Mouse (Mus musculus) forebrain, embryonic 14.5 days (tissue): ENCODE results near the gene Dlg2. TPM values are rescaled to one million over a fixed set of nuclear protein-coding genes. Genes with fewer than 3 reads are reported as not detected.

Experiments used
- ATAC-seq: fragments of 200-750 bp; cut with Nextera tagmentation; 2 replicates; pipeline ENCODE4 v1.8.0; 2017; ENCODE audit warnings: mild to moderate bottlenecking, moderate library complexity
- DNase-seq: peaks from one replicate; pipeline ENCODE4 v3.0.0-alpha.2; 2015; ENCODE audit warnings: low spot score
- H3K27ac ChIP-seq: fragments of 300-500 bp; sonication (generic); 2 replicates; pipeline ENCODE4 v1.5.1; 2014; ENCODE audit warnings: low read depth, mild to moderate bottlenecking, control low read depth, low read length, moderate library complexity
- H3K27me3 ChIP-seq: fragments of 300-500 bp; sonication (generic); replicated peaks from 2 replicates; pipeline ENCODE4 v1.6.1; 2014; ENCODE audit warnings: low read length, control low read depth, mixed read lengths; ENCODE audit not compliant: control insufficient read depth, insufficient read depth
- H3K36me3 ChIP-seq: fragments of 300-500 bp; sonication (generic); 2 replicates; pipeline ENCODE4 v1.6.1; 2014; ENCODE audit warnings: low read length, control low read depth; ENCODE audit not compliant: control insufficient read depth, insufficient read depth
- H3K4me1 ChIP-seq: fragments of 300-500 bp; sonication (generic); 2 replicates; pipeline ENCODE4 v1.6.1; 2014; ENCODE audit warnings: antibody characterized with exemption, low read length, control low read depth; ENCODE audit not compliant: control insufficient read depth, insufficient read depth
- H3K4me2 ChIP-seq: fragments of 300-500 bp; sonication (generic); 2 replicates; pipeline ENCODE4 v1.6.1; 2014; ENCODE audit warnings: mild to moderate bottlenecking, control low read depth, low read length
- H3K4me3 ChIP-seq: fragments of 300-500 bp; sonication (generic); 2 replicates; pipeline ENCODE4 v1.5.1; 2014; ENCODE audit warnings: low read depth, low read length, control low read depth
- H3K9ac ChIP-seq: fragments of 300-500 bp; sonication (generic); 2 replicates; pipeline ENCODE4 v1.6.1; 2014; ENCODE audit warnings: mild to moderate bottlenecking, low read length, control low read depth, moderate library complexity
- H3K9me3 ChIP-seq: fragments of 300-500 bp; sonication (generic); replicated peaks from 2 replicates; pipeline ENCODE4 v1.6.1; 2016; ENCODE audit warnings: low read length, control low read depth, mixed read lengths; ENCODE audit not compliant: control insufficient read depth
- WGBS: fragments of 180-500 bp; shearing (Covaris S2); extraction: QIAGEN DNeasy Blood & Tissue Kit; methylation state at CpG from one replicate; pipeline ENCODE4 v1.1.7; 2014; 5-methylcytosine and 5-hydroxymethylcytosine counted together
- polyA plus RNA-seq: library from polyadenylated mRNA; unstranded; fragments of >200 nt; fragmentation: Nextera tagmentation; extraction: Ambion mirVana; gene quantifications from 2 replicates; pipeline ENCODE4 v1.2.1, GENCODE M21; 2014

Dlg2 gene
- polyA plus RNA-seq, 1 experiment from 2014 or later, result 17.9 TPM

DNA sequence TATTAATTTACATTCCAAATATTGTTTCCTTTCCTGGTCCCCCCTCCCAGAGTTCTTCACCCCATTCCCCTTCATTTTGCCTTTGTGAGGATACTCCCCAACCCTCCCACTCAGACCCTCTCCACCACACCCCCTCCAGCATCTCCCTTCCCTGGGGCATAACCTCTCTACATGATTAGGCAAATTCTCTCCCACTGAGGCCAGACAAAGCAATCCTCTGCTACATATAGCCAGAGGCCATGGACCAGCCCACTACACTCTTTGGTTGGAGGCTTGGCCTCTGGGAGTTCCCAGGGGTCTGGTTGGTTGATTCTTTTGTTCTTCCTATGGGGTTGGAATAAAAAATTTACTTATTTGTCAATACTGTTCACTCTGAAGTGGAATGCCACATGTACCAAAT lies 505.6 kb downstream of the Dlg2 start:
- ATAC-seq (no peak), DNase-seq (no peak)
- Histone ChIP-seq H3K36me3 (no peaks in the 10 kb centered on the region), H3K4me3 (no peak overlapping the region), H3K9ac (no peak overlapping the region), H3K27me3 (no peaks in the 10 kb centered on the region), H3K4me2 (no peak overlapping the region), H3K9me3 (no peaks in the 10 kb centered on the region), H3K4me1 (no peaks in the 10 kb centered on the region), H3K27ac (no peak overlapping the region)

DNA sequence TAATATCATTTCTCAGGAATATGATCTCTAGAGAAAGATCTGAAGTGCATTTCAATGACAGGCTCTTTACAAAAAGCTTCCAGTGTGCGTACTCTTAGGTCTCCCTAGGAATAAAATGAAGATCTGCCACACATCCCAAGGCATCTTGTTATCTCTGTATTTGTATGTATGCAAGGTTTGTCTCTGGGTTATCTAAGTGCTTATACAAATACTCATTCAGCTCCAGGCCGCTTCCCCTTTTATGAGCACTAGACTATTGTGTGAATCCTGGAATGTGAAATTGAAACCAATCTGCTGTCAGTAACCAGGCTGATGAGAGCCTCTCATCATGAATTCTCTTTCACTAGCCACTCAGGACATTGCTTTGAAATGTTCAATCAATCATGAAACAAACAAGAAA lies 534.2 kb downstream of the Dlg2 start:
- no peak overlapping the region for H3K9ac ChIP-seq
- ATAC-seq, result no peak
- WGBS, result 76% methylated on average over 2 of the region's 2 CpGs
- no peaks in the 10 kb centered on the region for H3K36me3 ChIP-seq
- peak; percentile 5 for DNase-seq
- no peaks in the 10 kb centered on the region for H3K9me3 ChIP-seq
- H3K27me3 ChIP-seq, result no peaks in the 10 kb centered on the region
- H3K27ac ChIP-seq, result no peak overlapping the region
- H3K4me1 ChIP-seq, result no peaks in the 10 kb centered on the region
- no peak overlapping the region for H3K4me3 ChIP-seq
- H3K4me2 ChIP-seq, result no peak overlapping the region

DNA sequence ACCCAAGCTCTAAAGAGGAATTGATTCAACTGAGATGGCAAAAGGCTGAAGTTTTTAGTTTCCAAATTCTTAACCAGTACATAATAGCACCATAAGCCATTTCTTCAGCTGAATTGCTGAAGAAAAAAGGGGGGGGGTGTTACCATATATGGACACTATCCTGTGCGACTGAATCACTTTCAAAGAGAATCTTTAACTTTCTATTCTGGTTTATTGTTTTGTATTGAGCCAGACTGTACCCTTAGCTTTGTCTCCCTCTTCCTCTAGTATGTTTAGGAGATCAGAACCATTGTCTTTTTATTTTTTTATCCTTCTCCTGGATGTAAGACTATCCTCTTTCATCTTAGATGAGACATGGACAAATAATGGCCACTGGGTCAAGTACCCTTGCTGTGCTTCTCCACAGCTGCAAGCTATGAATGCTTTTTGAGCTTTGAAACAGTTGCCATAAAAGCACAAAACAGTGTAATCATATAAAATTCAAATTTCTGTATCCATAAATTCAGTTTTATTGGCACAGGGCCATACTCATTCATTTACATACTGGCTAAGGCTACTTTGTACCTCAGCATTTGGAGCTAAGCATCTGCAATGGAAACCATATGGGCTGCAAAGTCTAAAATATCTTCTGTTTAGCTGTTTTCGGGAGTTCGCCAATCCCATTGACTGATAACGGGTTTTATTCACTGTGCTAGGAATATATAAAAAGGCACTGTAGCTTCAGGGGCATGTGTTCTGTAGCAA lies 568.7 kb downstream of the Dlg2 start:
- peak; percentile 75; the same call in 1 of the 2 replicates for ATAC-seq
- 75% methylated on average over 4 of the region's 4 CpGs for WGBS
- Histone ChIP-seq H3K27ac (no peak overlapping the region), H3K9me3 (no peaks in the 10 kb centered on the region), H3K9ac (no peak overlapping the region), H3K27me3 (no peaks in the 10 kb centered on the region), H3K4me1 (no peaks in the 10 kb centered on the region), H3K4me2 (no peak overlapping the region), H3K4me3 (no peak overlapping the region), H3K36me3 (no peaks in the 10 kb centered on the region)
- peak; percentile 72 for DNase-seq

DNA sequence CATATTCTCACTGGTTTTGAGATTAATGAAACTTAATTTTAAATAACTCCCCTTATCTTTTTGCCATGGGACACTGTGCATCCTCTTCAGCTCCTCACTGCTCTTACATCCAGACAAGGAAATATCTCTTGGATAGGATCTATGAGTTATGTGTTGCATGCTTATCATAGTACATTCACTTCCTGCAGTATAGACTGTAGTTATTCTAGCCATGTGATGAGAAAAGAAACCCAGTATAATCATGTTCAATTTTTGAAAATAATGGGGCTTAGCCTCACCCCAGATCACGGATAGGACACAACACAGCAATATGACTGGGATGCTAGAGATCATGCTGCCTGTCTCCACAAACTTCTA lies 569.2 kb downstream of the Dlg2 start:
- Histone ChIP-seq H3K4me3 (no peak overlapping the region), H3K36me3 (no peaks in the 10 kb centered on the region), H3K27me3 (no peaks in the 10 kb centered on the region), H3K4me1 (no peaks in the 10 kb centered on the region), H3K9me3 (no peaks in the 10 kb centered on the region), H3K9ac (no peak overlapping the region), H3K27ac (no peak overlapping the region), H3K4me2 (no peak overlapping the region)
- DNase-seq (no peak), ATAC-seq (no peak; the same call in 1 of the 2 replicates)
- WGBS, result 90% methylated on average over 1 of the region's 1 CpGs

DNA sequence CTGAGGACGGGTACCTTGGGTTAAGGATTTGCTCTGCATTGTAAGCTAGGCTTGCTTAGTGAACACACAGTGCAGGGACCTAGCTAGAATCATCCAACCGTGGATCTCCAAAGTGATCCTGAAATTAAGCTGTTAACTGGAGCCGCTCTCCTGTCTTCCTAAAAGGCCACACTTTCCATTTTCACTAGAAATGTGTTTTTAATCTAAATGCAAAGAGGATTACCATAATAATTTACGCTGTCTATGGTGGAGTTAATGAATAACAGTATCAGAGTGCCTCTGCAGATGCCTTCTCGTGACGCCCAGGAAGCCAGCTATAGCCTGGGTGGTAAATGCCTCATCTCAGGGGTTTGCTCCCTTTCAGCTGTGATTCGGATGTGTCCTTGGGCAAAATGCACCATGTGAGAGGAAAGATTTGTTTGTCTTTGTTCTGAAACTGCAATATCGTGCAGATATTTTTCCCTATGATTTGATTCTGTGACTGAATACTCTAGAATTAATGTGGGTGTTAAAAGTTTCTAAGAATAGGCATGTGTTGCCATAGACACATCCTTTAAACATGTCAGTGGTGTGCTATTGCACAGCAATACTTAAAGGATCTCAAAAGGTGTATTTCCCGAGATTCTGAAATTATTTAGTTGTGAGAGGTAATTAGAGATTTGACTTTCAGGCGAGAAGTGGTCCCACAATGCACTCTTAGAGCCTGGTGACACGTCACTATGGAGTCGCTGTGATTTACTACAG lies 587.0 kb downstream of the Dlg2 start:
- Histone ChIP-seq H3K9me3 (no peaks in the 10 kb centered on the region), H3K4me2 (no peak overlapping the region), H3K27ac (no peak overlapping the region), H3K9ac (no peak overlapping the region), H3K4me3 (no peak overlapping the region), H3K27me3 (no peaks in the 10 kb centered on the region), H3K4me1 (no peaks in the 10 kb centered on the region), H3K36me3 (no peaks in the 10 kb centered on the region)
- WGBS, result 62% methylated on average over 12 of the region's 12 CpGs
- DNase-seq (peak; percentile 11), ATAC-seq (no peak)

DNA sequence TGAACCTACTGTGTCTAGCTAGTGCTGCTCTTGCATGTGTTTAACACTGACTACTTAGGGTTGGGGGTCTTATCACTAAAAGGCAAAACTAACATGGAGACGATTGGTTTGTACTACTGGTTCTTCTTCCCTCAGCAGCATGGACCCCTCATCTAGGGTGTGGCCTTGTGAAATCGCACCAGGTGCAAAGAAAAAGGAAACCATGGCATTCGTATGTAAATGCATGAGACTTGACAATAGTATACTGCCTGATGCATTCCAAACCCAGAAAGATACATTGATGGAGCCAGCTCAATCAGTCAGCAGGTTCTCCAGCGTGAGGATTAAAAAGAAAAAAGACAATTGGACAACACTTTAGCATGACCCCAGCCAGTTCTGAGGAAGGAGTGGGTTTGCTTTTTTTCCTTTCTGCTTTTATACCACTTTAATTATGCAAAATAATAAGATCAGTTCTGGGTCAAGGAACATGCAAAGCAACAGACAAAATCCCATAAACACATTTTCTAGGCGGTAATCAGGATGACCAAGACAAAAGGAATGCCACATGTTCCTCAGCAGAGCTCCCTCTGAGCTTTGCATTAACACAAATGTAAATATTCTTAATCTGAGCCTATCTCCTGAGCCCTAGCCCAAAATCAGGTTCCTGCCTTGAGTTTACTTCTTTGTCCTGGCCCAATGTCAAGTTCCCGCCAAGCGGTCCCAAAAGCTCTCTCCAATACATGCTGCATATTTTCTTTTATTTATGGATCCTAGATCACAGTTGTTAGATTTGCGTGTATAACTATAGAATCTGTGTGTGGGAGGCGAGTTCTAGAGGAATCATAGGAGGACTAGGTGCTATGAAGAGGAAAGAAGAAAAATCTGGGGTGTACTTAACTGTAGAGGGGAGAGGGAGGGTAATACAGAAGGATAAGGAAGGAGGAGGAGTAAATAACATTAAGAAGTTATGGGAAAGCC lies 595.6 kb downstream of the Dlg2 start:
- no peaks in the 10 kb centered on the region for H3K4me1 ChIP-seq
- H3K27me3 ChIP-seq, result no peaks in the 10 kb centered on the region
- no peaks in the 10 kb centered on the region for H3K36me3 ChIP-seq
- ATAC-seq (no peak), DNase-seq (no peak)
- no peak overlapping the region for H3K4me3 ChIP-seq
- H3K9me3 ChIP-seq, result no peaks in the 10 kb centered on the region
- no peak overlapping the region for H3K27ac ChIP-seq
- 61% methylated on average over 9 of the region's 9 CpGs for WGBS
- no peak overlapping the region for H3K4me2 ChIP-seq
- no peak overlapping the region for H3K9ac ChIP-seq

DNA sequence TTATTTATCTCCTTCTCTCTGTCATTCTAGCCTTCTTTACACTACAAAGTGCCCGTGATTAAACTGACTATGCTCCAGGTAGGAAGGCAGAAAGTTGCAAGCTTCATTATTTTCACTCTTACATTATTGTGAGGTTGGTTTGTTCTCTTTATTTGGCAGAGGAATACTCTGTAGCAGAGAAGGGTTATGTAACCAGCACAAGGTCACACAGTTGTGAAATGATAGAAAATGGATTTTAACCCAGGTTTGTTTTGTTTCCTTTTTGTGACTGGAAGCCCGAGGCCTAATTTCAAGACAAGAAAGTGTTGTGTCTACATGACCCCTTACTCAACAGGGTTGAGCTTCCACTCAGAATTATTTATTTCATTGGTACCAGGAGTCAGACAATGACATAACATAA lies 609.6 kb downstream of the Dlg2 start:
- no peak overlapping the region for H3K9ac ChIP-seq
- no peaks in the 10 kb centered on the region for H3K9me3 ChIP-seq
- no peaks in the 10 kb centered on the region for H3K36me3 ChIP-seq
- H3K4me2 ChIP-seq, result no peak overlapping the region
- no peak overlapping the region for H3K4me3 ChIP-seq
- no peak overlapping the region for H3K27ac ChIP-seq
- H3K27me3 ChIP-seq, result no peaks in the 10 kb centered on the region
- no peak for ATAC-seq
- WGBS, result 83% methylated on average over 2 of the region's 2 CpGs
- no peak for DNase-seq
- peaks cover 3% of the 10 kb centered on the region for H3K4me1 ChIP-seq

DNA sequence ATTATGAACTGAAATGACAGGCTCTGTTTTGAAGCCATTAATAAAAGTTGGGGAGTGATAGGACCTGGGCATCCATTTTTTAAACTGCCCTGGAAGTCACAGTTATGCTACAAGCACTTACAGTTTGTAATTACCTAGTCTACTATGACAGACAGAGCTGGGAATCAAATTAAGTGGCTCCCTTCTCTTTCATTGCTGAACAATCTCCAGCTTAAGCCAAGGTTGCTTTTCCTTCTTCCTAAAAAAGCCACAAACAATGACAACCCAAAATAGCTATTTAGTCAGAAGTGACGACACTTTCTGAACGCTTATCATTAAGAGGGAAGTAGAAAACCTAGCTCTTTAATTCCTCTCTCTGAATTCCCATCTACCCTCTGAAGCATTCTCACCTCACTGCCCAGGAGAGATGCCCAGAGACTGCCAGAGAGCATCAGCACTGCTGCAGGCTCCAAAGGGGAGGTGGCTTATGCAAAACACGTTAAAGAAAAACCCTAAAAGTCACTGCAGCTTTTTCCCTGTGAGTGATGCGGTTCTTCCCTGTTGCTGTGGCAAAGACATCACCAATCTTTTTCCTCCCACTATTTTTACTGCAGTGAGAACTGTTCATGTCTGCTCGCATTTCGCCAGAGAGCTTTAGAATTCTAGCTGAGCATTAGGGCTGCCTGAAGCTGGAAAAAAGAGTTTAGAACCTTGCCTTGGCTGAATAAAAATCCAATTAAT lies 612.9 kb downstream of the Dlg2 start:
- H3K36me3 ChIP-seq, result no peaks in the 10 kb centered on the region
- no peak overlapping the region for H3K9ac ChIP-seq
- no peak for ATAC-seq
- no peak overlapping the region for H3K4me2 ChIP-seq
- no peak overlapping the region; the same call in 1 of the 2 replicates for H3K27ac ChIP-seq
- no peaks in the 10 kb centered on the region for H3K27me3 ChIP-seq
- DNase-seq, result peak; percentile 13
- no peaks in the 10 kb centered on the region for H3K9me3 ChIP-seq
- WGBS, result 27% methylated on average over 6 of the region's 6 CpGs
- no peak overlapping the region for H3K4me3 ChIP-seq
- peaks cover 6% of the 10 kb centered on the region for H3K4me1 ChIP-seq
